Mouse (Mus musculus): ENCODE data around the gene Larp1b.

- TF ChIP-seq CTCF (IDR thresholded peaks at IDR 0.05; ENCODE audit: control insufficient read depth, insufficient read depth, insufficient replicate concordance, low read depth, low read length), result no peak
- TF ChIP-seq POLR2A (IDR thresholded peaks at IDR 0.05; ENCODE audit: control insufficient read depth, low read depth, low read length), result no peak
Measured at GRCm38 (mm10) chr3:41009990-41010389, 60.4 kb downstream of the Larp1b start.
